Mouse (Mus musculus) forebrain, embryonic 13.5 days (tissue): ENCODE measurements around the gene Cib1. TPM values are rescaled to one million over a fixed set of nuclear protein-coding genes. Genes with fewer than 3 reads are reported as not detected.
A peak's percentile ranks its signal among the peaks of the same experiment; 100 is the strongest.

ENCODE experiments used
- ATAC-seq: fragments of 200-750 bp; cut with Nextera tagmentation; 2 replicates; pipeline ENCODE4 v1.8.0; 2017
- H3K27ac ChIP-seq: fragments of 300-500 bp; sonication (generic); 2 replicates; pipeline ENCODE4 v1.5.1; 2015; ENCODE audit warnings: inconsistent platforms, mild to moderate bottlenecking, moderate library complexity
- H3K27me3 ChIP-seq: fragments of 300-500 bp; sonication (generic); 2 replicates; pipeline ENCODE4 v1.6.1; 2015; ENCODE audit warnings: mild to moderate bottlenecking, inconsistent platforms
- H3K36me3 ChIP-seq: fragments of 300-500 bp; sonication (generic); 2 replicates; pipeline ENCODE4 v1.6.1; 2015; ENCODE audit warnings: mild to moderate bottlenecking, inconsistent platforms; ENCODE audit not compliant: poor library complexity, severe bottlenecking
- H3K4me1 ChIP-seq: fragments of 300-500 bp; sonication (generic); 2 replicates; pipeline ENCODE4 v1.6.1; 2015; ENCODE audit warnings: inconsistent platforms
- H3K4me2 ChIP-seq: fragments of 300-500 bp; sonication (generic); 2 replicates; pipeline ENCODE4 v1.6.1; 2015; ENCODE audit warnings: inconsistent platforms, mild to moderate bottlenecking, moderate library complexity
- H3K4me3 ChIP-seq: fragments of 300-500 bp; sonication (generic); 2 replicates; pipeline ENCODE4 v1.5.1; 2015; ENCODE audit warnings: mild to moderate bottlenecking, inconsistent platforms
- H3K9ac ChIP-seq: fragments of 300-500 bp; sonication (generic); 2 replicates; pipeline ENCODE4 v1.6.1; 2015; ENCODE audit warnings: mild to moderate bottlenecking, inconsistent platforms
- H3K9me3 ChIP-seq: fragments of 300-500 bp; sonication (generic); replicated peaks from 2 replicates; pipeline ENCODE4 v1.6.1; 2016; ENCODE audit warnings: inconsistent platforms
- WGBS: fragments of 180-500 bp; shearing (Covaris S2); methylation state at CpG from one replicate; pipeline ENCODE4 v1.1.7; 2015; 5-methylcytosine and 5-hydroxymethylcytosine counted together
- polyA plus RNA-seq: library from polyadenylated mRNA; unstranded; fragments of >200 nt; fragmentation: Nextera tagmentation; extraction: Ambion mirVana; gene quantifications from 2 replicates; pipeline ENCODE4 v1.2.1, GENCODE M21; 2015

Cib1 gene
- polyA plus RNA-seq, 1 experiment from 2014 or later = 34.4 TPM

GRCm38 (mm10) chr7:80188579-80189125, 44.0 kb downstream of the Cib1 start:
- H3K4me2 ChIP-seq = peak overlapping the region; percentile 69
- peaks cover 71% of the 10 kb centered on the region for H3K4me1 ChIP-seq
- H3K9ac ChIP-seq = peak overlapping the region; percentile 35
- peak overlapping the region; percentile 88 for H3K27ac ChIP-seq
- no peak for ATAC-seq
- H3K27me3 ChIP-seq = no peaks in the 10 kb centered on the region
- 51% methylated on average over 2 of the region's 2 CpGs for WGBS
- H3K9me3 ChIP-seq = no peaks in the 10 kb centered on the region
- peak overlapping the region; percentile 7; the same call in 1 of the 2 replicates for H3K4me3 ChIP-seq
- no peaks in the 10 kb centered on the region for H3K36me3 ChIP-seq

DNA sequence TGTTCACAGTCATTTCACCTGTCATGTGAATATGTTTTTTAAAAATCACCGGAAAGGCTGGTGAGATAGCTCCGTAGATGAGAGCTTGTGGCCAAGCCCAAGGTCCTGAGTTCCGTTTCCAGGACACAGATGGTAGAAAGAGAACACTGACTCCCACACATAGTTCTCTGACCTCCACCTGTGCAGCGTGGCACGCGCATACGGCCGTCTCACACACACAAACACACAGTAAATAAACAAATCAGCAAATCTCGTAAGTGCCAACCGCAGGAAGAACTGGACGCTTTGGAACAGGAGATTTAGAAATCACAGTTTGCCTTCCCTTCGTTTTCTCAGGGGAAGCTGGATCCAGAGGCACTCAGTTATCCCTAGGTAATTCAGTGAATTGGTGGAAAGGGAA, 45.1 kb downstream of the Cib1 start:
- H3K27me3 ChIP-seq = no peaks in the 10 kb centered on the region
- peaks cover 61% of the 10 kb centered on the region for H3K4me1 ChIP-seq
- peak overlapping the region; percentile 69 for H3K4me2 ChIP-seq
- no peak for ATAC-seq
- 22% methylated on average over 12 of the region's 12 CpGs for WGBS
- H3K27ac ChIP-seq = peak overlapping the region; percentile 88
- H3K4me3 ChIP-seq = peak overlapping the region; percentile 58
- H3K9ac ChIP-seq = peak overlapping the region; percentile 76
- no peaks in the 10 kb centered on the region for H3K9me3 ChIP-seq
- no peaks in the 10 kb centered on the region for H3K36me3 ChIP-seq

DNA sequence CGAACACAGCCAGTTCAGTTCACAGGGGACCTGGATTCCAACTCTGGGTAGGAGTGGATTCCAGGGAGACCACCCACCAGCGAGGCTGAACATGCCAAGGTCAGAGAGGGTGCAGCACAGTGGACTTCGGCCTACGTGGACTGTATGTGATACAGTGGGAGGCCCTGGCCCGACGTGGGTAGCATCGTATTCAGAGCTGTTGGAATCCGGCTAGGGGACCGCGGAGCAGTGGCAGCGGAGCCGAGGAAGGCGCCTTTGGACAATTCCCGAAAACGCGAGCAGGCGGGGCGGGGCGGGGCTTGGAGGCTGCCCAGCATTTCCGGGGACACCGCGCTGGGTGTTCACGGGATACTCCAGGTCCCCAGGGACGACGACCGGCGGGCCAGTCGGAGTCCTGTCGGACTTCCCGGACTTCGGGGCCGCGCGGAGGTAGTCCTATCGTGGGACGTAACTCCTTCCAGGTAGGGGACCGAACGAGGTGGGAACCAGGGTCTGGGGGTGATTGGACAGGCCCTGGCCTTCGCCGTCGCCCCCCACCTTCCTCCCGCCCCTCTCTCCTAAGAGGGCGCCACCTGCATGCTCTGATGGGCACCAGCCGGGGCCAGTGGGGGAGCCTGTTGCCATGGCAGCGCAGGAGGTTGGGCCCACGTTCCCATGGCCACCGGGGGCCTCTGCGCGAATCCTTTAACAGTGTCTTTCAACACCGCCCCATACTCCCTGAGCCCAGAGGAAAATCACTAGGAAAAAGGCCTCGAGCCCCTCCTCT, 45.9 kb downstream of the Cib1 start, which contains the start of gene Sema4b:
Gene Sema4b (plus strand): TSS at position 311 of the 766 bp plus-strand sequence.
- Histone ChIP-seq H3K4me3 (peak within 1 kb of the TSS; percentile 58), H3K27ac (peak within 1 kb of the TSS; percentile 88), H3K4me2 (peak within 1 kb of the TSS; percentile 69), H3K9me3 (no peaks in the 10 kb centered on the region), H3K36me3 (no peaks in the 10 kb centered on the region), H3K4me1 (peaks cover 53% of the 10 kb centered on the region), H3K27me3 (no peaks in the 10 kb centered on the region), H3K9ac (peak within 1 kb of the TSS; percentile 76)
- under 1% methylated on average over 51 of the region's 51 CpGs for WGBS
- peak; percentile 97 for ATAC-seq

DNA sequence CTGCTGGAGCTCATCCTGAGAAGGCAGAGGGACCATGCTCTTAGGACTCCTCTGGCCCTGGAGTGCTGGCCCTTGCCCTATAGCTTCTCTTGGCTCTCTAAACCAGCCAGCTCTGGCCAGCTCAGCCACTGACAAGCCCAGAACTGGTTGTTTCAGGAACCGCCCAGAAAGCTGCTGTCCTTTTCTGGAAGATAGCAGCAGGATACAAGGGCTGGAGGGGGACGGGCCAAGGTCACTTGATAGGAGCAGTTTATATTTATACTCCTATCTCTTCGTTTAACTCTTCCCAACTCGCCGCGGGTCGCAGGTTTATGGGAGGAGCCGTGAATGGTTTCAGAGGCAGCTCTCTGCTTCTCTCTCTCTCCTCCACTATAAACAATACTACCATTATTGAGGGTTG, 46.6 kb downstream of the Cib1 start:
- H3K4me3 ChIP-seq = peak overlapping the region; percentile 58
- H3K9me3 ChIP-seq = no peaks in the 10 kb centered on the region
- peak overlapping the region; percentile 88 for H3K27ac ChIP-seq
- H3K27me3 ChIP-seq = no peaks in the 10 kb centered on the region
- 14% methylated on average over 8 of the region's 8 CpGs for WGBS
- H3K9ac ChIP-seq = peak overlapping the region; percentile 76; the same call in 1 of the 2 replicates
- peak overlapping the region; percentile 69 for H3K4me2 ChIP-seq
- no peaks in the 10 kb centered on the region for H3K36me3 ChIP-seq
- H3K4me1 ChIP-seq = peaks cover 46% of the 10 kb centered on the region
- no peak for ATAC-seq

DNA sequence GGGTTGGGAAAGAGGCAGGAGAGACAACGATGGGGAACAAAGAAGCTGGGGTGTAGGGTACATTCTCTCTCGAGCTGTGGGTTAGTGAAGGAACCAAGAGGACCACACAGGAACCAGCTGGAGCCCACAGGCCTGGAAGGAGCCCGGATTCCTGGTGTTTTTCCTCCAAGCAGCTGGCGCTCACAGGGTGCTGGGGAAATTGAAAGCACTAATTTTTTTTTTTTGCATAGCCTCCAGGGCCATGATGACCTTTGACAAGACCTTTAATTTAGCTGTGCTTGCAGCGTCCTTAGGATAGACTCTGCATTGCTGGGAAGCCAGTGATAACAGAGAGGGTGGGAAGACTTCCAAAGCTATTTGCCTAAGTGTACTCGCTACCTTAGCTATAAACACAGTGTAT, 47.6 kb downstream of the Cib1 start:
- WGBS = 67% methylated on average over 6 of the region's 6 CpGs
- Histone ChIP-seq H3K9ac (no peak overlapping the region), H3K4me2 (no peak overlapping the region), H3K36me3 (no peaks in the 10 kb centered on the region), H3K27ac (no peak overlapping the region), H3K27me3 (no peaks in the 10 kb centered on the region), H3K4me1 (peaks cover 37% of the 10 kb centered on the region), H3K9me3 (no peaks in the 10 kb centered on the region), H3K4me3 (no peak overlapping the region)
- ATAC-seq = no peak

DNA sequence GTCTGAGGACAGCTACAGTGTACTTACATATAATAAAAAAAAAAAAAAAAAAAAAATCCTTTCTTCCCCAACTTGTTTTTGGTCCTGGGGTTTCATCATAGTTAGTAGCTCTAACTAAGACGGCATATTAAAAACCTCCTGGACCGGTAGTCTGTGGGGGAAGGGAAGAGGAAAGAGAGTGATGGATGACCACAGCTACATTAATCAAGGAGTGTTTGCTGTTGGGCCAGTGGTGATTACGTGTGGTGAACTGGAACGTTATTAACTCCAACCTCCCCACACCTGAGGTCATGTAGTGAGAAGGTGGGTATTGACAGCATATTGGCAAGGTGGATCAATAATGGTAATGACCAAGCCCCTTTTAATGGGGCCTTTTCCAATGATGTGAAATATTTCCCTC, 48.1 kb downstream of the Cib1 start:
- H3K27ac ChIP-seq = no peak overlapping the region
- ATAC-seq = no peak

GRCm38 (mm10) chr7:80183969-80184368, 48.6 kb downstream of the Cib1 start:
- ATAC-seq = no peak
- Histone ChIP-seq H3K27ac (no peak overlapping the region), H3K36me3 (no peaks in the 10 kb centered on the region), H3K9ac (no peak overlapping the region), H3K9me3 (no peaks in the 10 kb centered on the region), H3K4me2 (no peak overlapping the region), H3K4me1 (peaks cover 28% of the 10 kb centered on the region), H3K27me3 (no peaks in the 10 kb centered on the region), H3K4me3 (no peak overlapping the region)
- 33% methylated on average over 5 of the region's 5 CpGs for WGBS

More for the DNA sequence above, 48.1 kb downstream of the Cib1 start:
- Histone ChIP-seq H3K27me3 (no peaks in the 10 kb centered on the region), H3K36me3 (no peaks in the 10 kb centered on the region), H3K4me2 (no peak overlapping the region), H3K9ac (no peak overlapping the region), H3K4me3 (no peak overlapping the region), H3K9me3 (no peaks in the 10 kb centered on the region), H3K4me1 (peaks cover 34% of the 10 kb centered on the region)
- 85% methylated on average over 4 of the region's 4 CpGs for WGBS

- no peak for ATAC-seq
- Histone ChIP-seq H3K27me3 (no peaks in the 10 kb centered on the region), H3K9ac (no peak overlapping the region), H3K4me1 (peaks cover 23% of the 10 kb centered on the region), H3K9me3 (no peaks in the 10 kb centered on the region), H3K4me3 (no peak overlapping the region), H3K36me3 (no peaks in the 10 kb centered on the region), H3K27ac (no peak overlapping the region), H3K4me2 (no peak overlapping the region)
- WGBS = 94% methylated on average over 1 of the region's 1 CpGs
Observed at GRCm38 (mm10) chr7:80183466-80183865, 49.1 kb downstream of the Cib1 start.

- H3K4me3 ChIP-seq = no peak overlapping the region
- H3K9me3 ChIP-seq = no peaks in the 10 kb centered on the region
- H3K27me3 ChIP-seq = no peaks in the 10 kb centered on the region
- no peak for ATAC-seq
- no peak overlapping the region for H3K4me2 ChIP-seq
- H3K9ac ChIP-seq = no peak overlapping the region
- H3K4me1 ChIP-seq = peaks cover 9% of the 10 kb centered on the region
- H3K36me3 ChIP-seq = no peaks in the 10 kb centered on the region
- H3K27ac ChIP-seq = no peak overlapping the region
Observed at GRCm38 (mm10) chr7:80182139-80182538, 50.5 kb downstream of the Cib1 start.

- Histone ChIP-seq H3K4me3 (no peak overlapping the region), H3K4me1 (peaks cover 3% of the 10 kb centered on the region), H3K36me3 (no peaks in the 10 kb centered on the region), H3K27ac (no peak overlapping the region), H3K9me3 (no peaks in the 10 kb centered on the region), H3K9ac (no peak overlapping the region), H3K4me2 (no peak overlapping the region), H3K27me3 (no peaks in the 10 kb centered on the region)
- 86% methylated on average over 2 of the region's 2 CpGs for WGBS
- no peak for ATAC-seq
Observed at GRCm38 (mm10) chr7:80181078-80181477, 51.5 kb downstream of the Cib1 start.

DNA sequence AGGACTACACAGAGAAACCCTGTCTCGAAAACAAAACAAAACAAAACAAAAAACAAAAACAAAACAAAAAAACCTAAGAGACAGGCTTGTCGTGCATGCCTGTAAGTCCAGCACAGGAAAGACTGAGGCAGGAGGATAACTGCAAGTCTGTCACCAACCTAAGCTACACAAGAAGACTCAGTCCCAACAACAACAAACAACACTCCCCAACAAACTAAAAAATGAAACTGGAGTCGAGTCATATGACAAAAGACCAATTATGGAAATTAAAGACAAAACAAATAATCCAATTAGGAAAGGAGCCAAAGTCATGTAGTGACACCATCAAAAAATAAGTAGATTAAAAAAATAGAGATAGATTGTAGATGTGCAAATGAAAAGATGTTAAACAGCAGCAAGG, 52.4 kb downstream of the Cib1 start:
- no peak for ATAC-seq
- 71% methylated on average over 3 of the region's 3 CpGs for WGBS
- H3K9me3 ChIP-seq = no peaks in the 10 kb centered on the region

DNA sequence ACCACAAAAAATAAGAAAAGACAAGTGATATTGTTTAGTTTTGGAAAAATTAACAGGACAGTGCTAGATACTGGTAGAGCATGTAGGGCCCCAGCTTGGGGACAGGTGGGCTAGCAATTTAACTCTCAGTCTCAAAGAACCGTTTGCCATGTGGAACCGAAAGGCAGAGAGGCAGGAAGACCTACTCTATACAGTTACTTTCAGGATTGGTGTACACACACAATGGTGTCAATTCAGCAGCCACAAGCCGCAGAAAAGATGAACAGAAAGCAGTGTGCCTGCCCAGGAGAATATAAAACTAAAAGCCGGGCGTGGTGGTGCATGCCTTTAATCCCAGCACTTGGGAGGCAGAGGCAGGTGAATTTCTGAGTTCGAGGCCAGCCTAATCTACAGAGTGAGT, 52.8 kb downstream of the Cib1 start:
- WGBS = 86% methylated on average over 6 of the region's 6 CpGs
- H3K4me3 ChIP-seq = no peak overlapping the region
- no peaks in the 10 kb centered on the region for H3K27me3 ChIP-seq
- H3K9me3 ChIP-seq = no peaks in the 10 kb centered on the region
- no peak overlapping the region for H3K9ac ChIP-seq
- ATAC-seq = no peak
- H3K4me2 ChIP-seq = no peak overlapping the region
- H3K4me1 ChIP-seq = no peaks in the 10 kb centered on the region
- H3K27ac ChIP-seq = no peak overlapping the region
- H3K36me3 ChIP-seq = no peaks in the 10 kb centered on the region

More for the DNA sequence above, 52.4 kb downstream of the Cib1 start:
- no peaks in the 10 kb centered on the region for H3K27me3 ChIP-seq
- H3K36me3 ChIP-seq = no peaks in the 10 kb centered on the region
- H3K9ac ChIP-seq = no peak overlapping the region
- H3K27ac ChIP-seq = no peak overlapping the region
- H3K4me1 ChIP-seq = no peaks in the 10 kb centered on the region
- no peak overlapping the region for H3K4me3 ChIP-seq
- no peak overlapping the region for H3K4me2 ChIP-seq
